Mouse (Mus musculus) small intestine, adult 2 months (tissue): ENCODE results near the gene 4931428F04Rik.

ENCODE experiments used
- CTCF ChIP-seq: fragments of 200-500 bp; IDR thresholded peaks from 2 replicates; pipeline ENCODE4 v1.5.1; 2012; ENCODE audit warnings: low read depth, mild to moderate bottlenecking, control low read depth, inconsistent platforms, low read length, moderate library complexity, mixed read lengths; ENCODE audit not compliant: insufficient replicate concordance, insufficient read length; ENCODE audit errors: extremely low read depth
- POLR2A ChIP-seq: fragments of 200-500 bp; IDR thresholded peaks from 2 replicates; pipeline ENCODE4 v1.6.1; 2012; ENCODE audit warnings: low read depth, mild to moderate bottlenecking, control low read depth, inconsistent platforms, low read length, moderate library complexity

GRCm38 (mm10) chr8:105237442-105238142 lies 52.1 kb downstream of the 4931428F04Rik start:
- no peak for TF ChIP-seq CTCF
- TF ChIP-seq POLR2A: no peak
